Mouse (Mus musculus) Patski (cell line): ENCODE measurements around the gene Naaa. TPM values are rescaled to one million over a fixed set of nuclear protein-coding genes. Genes with fewer than 3 reads are reported as not detected.
A peak's percentile ranks its signal among the peaks of the same experiment; 100 is the strongest.

Experiments used
- ATAC-seq: fragments of 100-300 bp; one replicate; pipeline ENCODE4 v1.8.0; 2021
- CTCF ChIA-PET: fragments of 350-600 bp; sonication (Branson Sonifier 250); formaldehyde crosslinking; loops from one replicate; lab custom pipeline; 2022; ENCODE audit warnings: inconsistent platforms; lab: Charles Lee
- POLR2A ChIA-PET: fragments of 350-600 bp; sonication (Branson Sonifier 250); formaldehyde crosslinking; loops from one replicate; lab custom pipeline; 2022; ENCODE audit warnings: antibody characterized with exemption, inconsistent platforms; lab: Charles Lee
- DNase-seq: peaks from one replicate; pipeline ENCODE4 v3.0.0-alpha.2; 2011; ENCODE audit warnings: low read depth, low spot score
- H3K27me3 ChIP-seq: fragments of 371-371 bp; one replicate; pipeline ENCODE4 v1.5.1; 2021
- CTCF ChIP-seq: fragments of 100-300 bp; IDR thresholded peaks from one replicate; pipeline ENCODE4 v1.5.1; 2021
- in situ Hi-C: fragments of 300-500 bp; cut with MboI; formaldehyde crosslinking; loops from 3 replicates; pipeline ENCODE4 v1.11.1; 2018; ENCODE audit warnings: low pct_unique_long_range_greater_than_20kb, mixed read lengths
- polyA plus RNA-seq: library from polyadenylated mRNA; unstranded; gene quantifications from one replicate; pipeline ENCODE4 v1.2.3, GENCODE M21; 2021

Gene Naaa
- polyA plus RNA-seq, 1 experiment from 2014 or later = 33.5 TPM

GRCm38 (mm10) chr5:92309681-92310511 is 31.9 kb upstream of the Naaa start, which contains the start of gene Sdad1:
TSS of gene Sdad1 (minus strand) at chr5:92310479.
- ATAC-seq (peak; percentile 64), DNase-seq (peak; percentile 85)
- ChIA-PET POLR2A (interaction anchor here (0.9 to 1.2 kb wide), 4 partner anchors 13 to 102 kb away, joined by 3 to 8 read pairs (median 4); no protein-coding TSS in a partner anchor), CTCF (interaction anchor here (0.7 to 2.5 kb wide), 16 partner anchors 13 to 99 kb away, joined by 3 to 19 read pairs (median 6); partner anchors contain the start of gene Cxcl10)
- in situ Hi-C loops = no loop called here
- H3K27me3 ChIP-seq = no peaks in the 10 kb centered on the region
- peak; percentile 70 for TF ChIP-seq CTCF

- ChIA-PET POLR2A (no interaction called here), CTCF (no interaction called here)
- in situ Hi-C loops = no loop called here
- no peak for ATAC-seq
- no peaks in the 10 kb centered on the region for H3K27me3 ChIP-seq
- DNase-seq = no peak
- no peak for TF ChIP-seq CTCF
Observed at GRCm38 (mm10) chr5:92304291-92304690, 26.3 kb upstream of the Naaa start.

GRCm38 (mm10) chr5:92302149-92302840 is 24.3 kb upstream of the Naaa start:
- no peaks in the 10 kb centered on the region for H3K27me3 ChIP-seq
- no peak for ATAC-seq
- no peak for DNase-seq
- no peak for TF ChIP-seq CTCF
- ChIA-PET CTCF (interaction anchor here (0.7 to 1.6 kb wide), 2 partner anchors 15 to 66 kb away, joined by 3 to 4 read pairs; no protein-coding TSS in a partner anchor), POLR2A (interaction anchor here (0.9 kb wide), 1 partner anchor 61 kb away, joined by 3 read pairs; no protein-coding TSS in a partner anchor)
- in situ Hi-C loops = no loop called here

- ChIA-PET CTCF (no interaction called here), POLR2A (no interaction called here)
- TF ChIP-seq CTCF = no peak
- in situ Hi-C loops = no loop called here
- no peaks in the 10 kb centered on the region for H3K27me3 ChIP-seq
- ATAC-seq = no peak
- DNase-seq = no peak
Observed at GRCm38 (mm10) chr5:92294525-92294924, 16.6 kb upstream of the Naaa start.

- no peaks in the 10 kb centered on the region for H3K27me3 ChIP-seq
- in situ Hi-C loops = no loop called here
- no peak for TF ChIP-seq CTCF
- ATAC-seq (no peak), DNase-seq (no peak)
- ChIA-PET CTCF (no interaction called here), POLR2A (no interaction called here)
Observed at GRCm38 (mm10) chr5:92291652-92292414, 13.9 kb upstream of the Naaa start.

DNA sequence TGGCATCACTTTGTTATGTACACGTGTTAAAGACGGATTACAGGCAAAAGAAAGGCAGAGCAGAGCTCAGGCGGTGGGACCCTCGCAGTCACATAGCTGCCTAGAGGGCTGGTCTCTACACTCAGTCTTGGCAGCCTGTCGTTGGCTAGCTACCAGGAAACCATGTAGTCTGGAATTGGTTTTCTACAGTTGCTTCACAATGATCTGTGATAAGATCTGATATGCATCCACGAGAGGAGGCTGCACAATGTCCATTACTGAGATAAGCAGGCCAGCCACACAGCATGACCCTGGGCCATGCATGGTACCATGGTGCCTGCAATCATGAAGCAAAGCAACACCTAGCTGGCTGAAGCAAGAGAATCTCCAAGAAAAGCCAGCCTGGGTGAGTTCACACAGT is 9.9 kb upstream of the Naaa start:
- no peaks in the 10 kb centered on the region for H3K27me3 ChIP-seq
- ChIA-PET POLR2A (interaction anchor here (1.1 kb wide), 1 partner anchor 8 kb away, joined by 4 read pairs; no protein-coding TSS in a partner anchor), CTCF (interaction anchor here (0.9 to 1.3 kb wide), 2 partner anchors 10 to 14 kb away, joined by 4 read pairs; partner anchors contain the start of gene Naaa)
- DNase-seq = no peak
- no peak for TF ChIP-seq CTCF
- ATAC-seq = no peak
- in situ Hi-C loops = no loop called here

- ChIA-PET CTCF (interaction anchor here (0.9 to 2.1 kb wide), 5 partner anchors 14 to 110 kb away, joined by 3 to 7 read pairs (median 4); no protein-coding TSS in a partner anchor), POLR2A (no interaction called here)
- H3K27me3 ChIP-seq = no peaks in the 10 kb centered on the region
- TF ChIP-seq CTCF = no peak
- in situ Hi-C loops = no loop called here
- DNase-seq (no peak), ATAC-seq (no peak)
Observed at GRCm38 (mm10) chr5:92283107-92283506, 5.1 kb upstream of the Naaa start.

DNA sequence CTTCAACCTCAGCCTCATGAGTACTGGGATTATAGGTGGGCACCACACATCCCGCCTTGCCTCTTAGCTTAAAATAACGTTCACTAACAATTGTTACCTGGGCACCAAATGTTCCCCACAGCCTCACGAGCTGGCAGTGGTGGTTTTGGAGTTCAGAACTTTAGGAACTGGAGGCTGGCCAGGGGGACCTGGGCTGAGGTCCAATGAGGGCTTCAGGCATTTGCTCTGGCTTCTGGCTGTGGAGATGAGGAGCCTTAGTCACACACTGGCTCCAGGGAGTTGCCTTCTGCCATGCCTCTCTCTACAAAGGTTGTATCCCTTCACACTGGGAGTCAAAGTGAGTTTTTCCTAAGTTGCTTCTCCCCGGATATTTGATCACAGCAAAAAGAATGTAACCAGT is 4.6 kb upstream of the Naaa start:
- ChIA-PET POLR2A (interaction anchor here (1.0 kb wide), 1 partner anchor 27 kb away, joined by 4 read pairs; no protein-coding TSS in a partner anchor), CTCF (interaction anchor here (1.6 kb wide), 1 partner anchor 43 kb away, joined by 5 read pairs; no protein-coding TSS in a partner anchor)
- no peaks in the 10 kb centered on the region for H3K27me3 ChIP-seq
- in situ Hi-C loops = no loop called here
- TF ChIP-seq CTCF = no peak
- no peak for DNase-seq
- no peak for ATAC-seq

GRCm38 (mm10) chr5:92278942-92279537 is 1.1 kb upstream of the Naaa start:
- no peak for TF ChIP-seq CTCF
- ChIA-PET POLR2A (interaction anchor here (0.8 kb wide), 1 partner anchor 30 kb away, joined by 9 read pairs; no protein-coding TSS in a partner anchor), CTCF (interaction anchor here (0.8 to 1.6 kb wide), 4 partner anchors 9 to 119 kb away, joined by 3 to 4 read pairs (median 3); no protein-coding TSS in a partner anchor)
- ATAC-seq = no peak
- no peak for DNase-seq
- in situ Hi-C loops = no loop called here
- no peaks in the 10 kb centered on the region for H3K27me3 ChIP-seq
